Mouse (Mus musculus) embryo, embryonic 10 days (tissue): Measurements from ENCODE around the gene Dock1.

ENCODE experiments used
- DNase-seq: peaks from one replicate; pipeline ENCODE4 v3.0.0-alpha.2; 2015; ENCODE audit warnings: low spot score

Gene Dock1

DNA sequence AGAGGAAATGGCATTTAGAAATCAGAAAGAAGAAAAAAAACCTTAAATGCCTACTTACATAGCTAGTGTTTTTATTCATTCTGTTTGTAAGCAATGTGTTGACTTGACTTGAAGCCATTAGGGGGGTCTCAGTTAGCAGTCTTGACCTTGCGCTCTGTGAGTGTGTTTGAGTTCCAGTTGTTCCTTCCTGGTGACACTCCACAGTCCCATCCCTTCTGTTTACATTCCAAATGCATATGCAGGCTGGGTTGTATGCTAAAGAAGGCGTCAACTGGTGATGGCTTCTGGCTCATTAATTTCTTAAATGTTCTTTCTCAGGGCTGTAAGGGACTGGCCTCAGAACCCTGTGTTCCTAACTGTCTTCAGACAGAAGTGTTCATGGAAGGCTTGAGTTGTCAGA lies 291.2 kb downstream of the Dock1 start:
- DNase-seq = no peak

DNA sequence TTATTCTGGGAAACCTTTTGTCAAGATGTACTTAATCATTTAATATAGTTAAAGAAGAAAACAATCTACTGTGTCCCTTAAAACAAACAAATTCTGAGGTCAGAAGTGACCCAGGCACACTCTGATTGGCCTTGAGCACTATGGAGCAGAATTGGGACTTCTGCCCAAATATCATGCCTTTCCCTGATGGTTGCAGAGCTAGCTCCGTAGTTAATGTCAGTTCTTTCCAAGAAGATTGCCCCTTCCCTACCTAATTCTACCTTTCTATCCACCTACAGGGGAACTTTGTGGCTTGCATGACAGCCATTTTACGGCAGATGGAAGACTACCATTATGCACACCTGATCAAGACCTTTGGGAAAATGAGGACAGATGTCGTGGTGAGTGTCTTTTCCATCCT lies 319.8 kb downstream of the Dock1 start:
- no peak for DNase-seq

- DNase-seq = no peak
Measured at GRCm38 (mm10) chr7:134990911-134991310, 320.5 kb downstream of the Dock1 start.

GRCm38 (mm10) chr7:134994983-134995382 lies 324.5 kb downstream of the Dock1 start:
- DNase-seq = no peak

DNA sequence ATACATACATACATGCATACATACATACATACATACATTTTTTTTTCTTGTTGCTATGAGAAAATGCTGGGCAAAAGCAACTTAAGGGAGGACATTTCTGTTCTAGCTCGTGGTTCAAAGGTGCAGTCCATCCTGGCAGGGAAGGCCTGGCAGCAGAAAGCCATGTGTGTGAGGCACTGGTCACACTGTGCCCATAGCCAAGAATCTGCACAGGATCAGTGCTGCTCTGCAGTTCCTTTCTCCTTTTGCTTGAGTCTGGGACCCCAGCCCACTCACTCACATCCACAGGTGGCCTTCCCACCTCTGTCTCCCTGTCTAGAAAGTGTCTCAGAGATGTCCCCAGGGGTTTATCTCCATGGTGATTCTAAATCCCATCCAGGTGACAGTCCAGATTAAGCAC lies 331.8 kb downstream of the Dock1 start:
- no peak for DNase-seq

DNA sequence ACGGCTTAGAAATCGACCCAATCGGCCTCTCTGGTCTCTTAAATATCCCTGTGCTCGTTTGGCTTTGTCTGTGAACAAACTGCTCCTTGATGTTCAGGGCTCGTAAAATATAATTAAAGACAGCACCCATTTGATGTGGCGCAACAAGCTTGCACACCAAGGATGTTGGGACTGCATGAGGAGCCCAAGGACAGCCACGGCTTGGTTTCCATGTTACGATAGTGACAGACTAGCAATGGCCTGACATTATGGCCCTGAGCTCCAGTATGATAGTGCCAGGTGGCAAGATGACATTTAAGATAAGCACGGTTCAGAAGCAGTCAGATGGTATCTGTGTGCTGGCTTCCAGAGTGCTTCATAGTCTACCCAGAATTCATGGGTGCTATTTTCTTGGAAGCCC lies 332.4 kb downstream of the Dock1 start:
- DNase-seq = no peak

DNA sequence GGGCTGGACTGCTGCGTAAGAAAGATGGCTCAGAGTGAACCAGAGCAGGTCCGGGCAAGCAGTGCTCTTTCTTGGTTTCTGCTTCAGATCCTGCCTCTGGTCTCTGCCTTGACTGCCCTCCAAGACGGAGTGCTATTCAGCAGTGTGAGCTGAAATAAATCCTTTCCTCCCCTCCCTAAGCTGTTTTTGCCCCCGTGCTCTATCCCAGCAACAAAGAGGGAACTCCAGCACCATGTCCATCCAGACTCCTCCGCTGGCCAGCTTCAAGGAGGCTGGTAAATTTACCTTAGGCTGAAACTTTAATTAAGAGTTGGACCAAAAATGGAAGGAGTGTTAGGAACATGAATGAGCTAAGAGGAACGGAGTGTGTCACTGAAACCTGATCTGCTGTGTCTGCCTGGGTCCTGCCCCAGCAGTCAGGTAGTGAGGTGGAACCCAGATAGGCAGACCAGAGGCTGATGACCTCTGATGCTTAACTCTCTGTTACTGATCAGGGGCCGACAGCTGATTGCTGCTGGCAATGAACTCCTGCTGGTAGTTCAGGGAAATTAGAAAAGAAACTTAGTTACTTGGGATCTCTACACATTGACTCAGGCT lies 335.6 kb downstream of the Dock1 start:
- peak; percentile 30 for DNase-seq

GRCm38 (mm10) chr7:135008021-135008420 lies 337.6 kb downstream of the Dock1 start:
- no peak for DNase-seq

DNA sequence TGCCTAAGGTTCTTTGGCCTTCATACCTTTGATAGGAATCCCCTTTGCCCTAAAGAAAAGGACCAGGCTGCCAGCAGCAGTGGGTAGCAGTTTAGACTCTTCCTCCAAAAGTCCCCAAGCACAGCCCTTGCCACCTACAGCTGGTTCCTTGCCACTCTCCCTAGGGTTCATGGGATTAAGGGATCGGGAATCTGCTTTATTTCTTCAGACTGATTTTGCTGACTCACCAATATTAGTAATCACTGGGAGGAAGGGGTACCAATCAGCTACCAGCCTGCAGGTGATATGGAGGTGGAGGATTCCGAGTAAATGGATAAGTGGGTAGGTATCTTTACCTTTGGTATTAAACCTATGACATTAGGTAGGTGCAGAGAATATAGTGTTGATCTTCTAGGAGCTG lies 340.5 kb downstream of the Dock1 start:
- DNase-seq = no peak

DNA sequence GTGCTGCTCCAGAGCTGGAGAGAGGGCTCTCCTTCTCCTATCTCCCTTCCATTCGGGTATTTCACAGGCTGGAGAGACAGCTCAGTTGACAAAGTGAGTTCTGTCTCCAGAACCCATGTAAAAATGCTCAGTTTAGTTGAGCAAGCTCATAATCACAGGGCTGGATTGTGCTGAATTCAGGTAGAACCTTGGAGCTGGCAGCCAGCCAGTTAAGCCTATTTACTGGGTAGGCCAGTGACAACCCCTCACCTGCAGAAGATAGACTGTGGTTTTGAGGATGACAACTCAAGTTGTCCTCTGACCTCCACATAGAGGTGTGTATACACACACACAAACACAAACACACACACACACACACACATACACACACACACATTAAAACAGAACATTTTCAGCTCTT lies 347.1 kb downstream of the Dock1 start:
- no peak for DNase-seq

DNA sequence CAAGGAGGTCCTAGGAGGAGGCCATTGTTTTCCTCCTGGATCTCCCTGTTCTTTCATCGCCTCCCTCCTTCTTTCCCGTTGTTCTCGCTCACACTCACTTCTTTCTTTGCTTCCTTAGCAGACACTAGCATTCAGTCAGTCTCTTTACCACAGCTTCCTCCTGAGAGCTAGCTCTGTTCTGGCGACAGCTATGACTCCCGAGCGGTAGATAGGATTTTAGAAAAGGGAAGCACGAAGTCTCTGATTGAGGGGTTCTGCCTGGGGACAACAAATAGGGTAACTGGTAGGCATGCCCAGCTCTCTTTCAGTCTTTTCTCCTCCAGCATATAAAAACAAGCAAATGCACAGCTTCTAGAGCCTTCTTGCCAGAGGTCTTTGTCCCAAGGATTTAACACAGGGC lies 350.3 kb downstream of the Dock1 start:
- no peak for DNase-seq

- no peak for DNase-seq
Measured at GRCm38 (mm10) chr7:135021544-135022100, 351.2 kb downstream of the Dock1 start.

- DNase-seq = no peak
Measured at GRCm38 (mm10) chr7:135024531-135024930, 354.1 kb downstream of the Dock1 start.

DNA sequence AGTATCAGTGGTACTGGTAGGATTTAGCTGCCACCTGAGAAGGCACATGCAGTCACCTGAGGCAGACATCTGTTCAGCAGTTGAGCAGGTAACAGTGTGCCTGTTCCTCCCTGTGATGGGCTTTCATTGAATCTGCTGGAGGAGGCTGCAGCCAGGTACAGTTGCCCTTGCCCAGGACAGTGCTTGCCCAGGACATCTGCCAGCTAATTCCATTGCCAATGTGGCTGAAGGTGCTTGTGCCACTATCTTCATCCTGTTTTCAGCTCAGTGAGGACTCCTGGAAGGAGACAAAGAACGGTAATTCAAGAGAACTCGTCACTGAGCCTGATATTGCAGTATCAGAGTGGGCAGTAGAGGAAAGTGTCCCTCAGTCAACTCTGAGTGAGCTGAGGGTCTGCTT lies 358.3 kb downstream of the Dock1 start:
- DNase-seq = no peak

DNA sequence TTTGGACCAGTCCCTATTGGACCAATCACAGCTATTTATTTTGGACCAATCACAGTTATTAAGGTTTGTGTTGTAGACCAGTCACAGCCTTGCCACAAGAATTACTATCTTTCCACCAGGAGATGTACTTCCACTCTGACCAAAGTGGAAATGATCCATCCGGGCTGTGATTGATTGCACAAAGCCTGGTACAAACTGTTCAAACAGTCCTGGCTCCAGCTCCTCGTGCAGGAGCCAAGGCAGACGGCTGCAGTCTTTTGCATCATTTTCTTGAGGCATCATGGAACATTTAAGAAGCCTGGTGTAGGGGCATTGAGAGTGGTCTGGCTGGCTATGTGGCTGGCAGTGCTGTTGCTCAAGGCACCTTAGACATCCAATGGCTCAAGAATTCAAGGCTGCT lies 358.7 kb downstream of the Dock1 start:
- DNase-seq = no peak

GRCm38 (mm10) chr7:135031466-135031865 lies 361.0 kb downstream of the Dock1 start:
- DNase-seq = peak; percentile 17

- no peak for DNase-seq
Measured at GRCm38 (mm10) chr7:135034811-135035210, 364.4 kb downstream of the Dock1 start.

GRCm38 (mm10) chr7:135035651-135036050 lies 365.2 kb downstream of the Dock1 start:
- peak; percentile 21 for DNase-seq

DNA sequence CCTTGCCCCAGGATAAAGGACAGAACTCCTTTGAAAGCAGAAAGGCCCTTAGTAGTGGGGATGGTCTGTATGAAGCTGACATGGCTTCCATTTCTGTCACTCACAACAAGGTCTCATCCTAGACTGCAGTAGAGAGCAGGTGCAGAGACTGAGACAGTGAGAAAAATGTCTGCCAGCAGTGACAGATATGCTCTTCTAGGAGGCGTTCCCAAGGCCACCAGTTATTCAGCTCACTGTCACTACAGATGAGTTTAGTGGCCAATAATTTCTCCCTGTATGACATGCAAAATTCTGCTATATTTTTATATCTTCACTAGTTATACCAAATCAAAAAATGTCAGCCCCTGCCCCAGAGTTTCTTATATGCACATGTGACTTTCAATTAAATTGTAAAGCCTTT lies 368.5 kb downstream of the Dock1 start:
- no peak for DNase-seq

- DNase-seq = no peak
Measured at GRCm38 (mm10) chr7:135043931-135044765, 373.7 kb downstream of the Dock1 start.

DNA sequence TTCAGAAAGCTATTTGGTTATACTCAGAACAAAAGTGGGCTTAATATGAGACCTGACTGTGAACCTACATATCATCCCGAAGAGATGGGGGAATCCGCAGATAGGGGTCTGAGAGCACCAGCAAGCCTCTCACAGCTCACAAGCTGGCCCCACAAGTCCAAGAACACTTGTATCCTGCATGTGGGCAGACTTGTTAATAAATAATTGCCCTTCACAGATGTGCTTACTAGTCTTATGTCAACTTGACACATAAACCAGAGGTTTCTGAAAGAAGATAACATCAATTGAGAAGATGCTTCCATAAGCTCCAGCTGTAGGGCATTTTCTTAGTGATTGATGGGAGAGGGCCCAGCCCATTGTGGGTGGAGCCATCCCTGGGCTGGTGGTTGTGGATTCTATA lies 379.0 kb downstream of the Dock1 start:
- no peak for DNase-seq

DNA sequence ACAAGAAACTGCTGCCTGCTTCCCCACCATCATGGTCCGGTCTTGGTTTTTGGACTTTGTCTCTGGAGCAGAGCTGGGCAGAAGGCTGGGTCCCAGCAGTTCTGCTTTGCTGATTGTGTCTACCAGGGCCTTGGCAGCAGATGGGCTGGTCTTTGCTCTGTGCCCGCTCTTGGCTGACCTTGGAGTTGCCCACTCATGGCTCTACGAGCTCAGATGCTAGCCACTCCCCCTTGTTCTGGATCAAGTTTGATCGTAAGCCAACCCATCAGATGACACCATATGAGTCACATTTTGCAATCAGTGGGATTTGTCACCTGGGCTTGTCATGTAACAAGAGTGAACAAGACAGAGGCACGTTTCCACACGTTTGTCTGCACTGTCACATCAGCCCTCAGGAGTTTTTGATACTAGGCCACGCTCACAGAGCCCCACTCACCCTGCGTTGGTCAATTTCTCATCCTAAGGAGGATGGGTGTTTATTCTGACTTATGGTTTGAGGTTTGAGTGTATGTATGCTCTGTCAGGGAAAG lies 382.8 kb downstream of the Dock1 start:
- no peak for DNase-seq

DNA sequence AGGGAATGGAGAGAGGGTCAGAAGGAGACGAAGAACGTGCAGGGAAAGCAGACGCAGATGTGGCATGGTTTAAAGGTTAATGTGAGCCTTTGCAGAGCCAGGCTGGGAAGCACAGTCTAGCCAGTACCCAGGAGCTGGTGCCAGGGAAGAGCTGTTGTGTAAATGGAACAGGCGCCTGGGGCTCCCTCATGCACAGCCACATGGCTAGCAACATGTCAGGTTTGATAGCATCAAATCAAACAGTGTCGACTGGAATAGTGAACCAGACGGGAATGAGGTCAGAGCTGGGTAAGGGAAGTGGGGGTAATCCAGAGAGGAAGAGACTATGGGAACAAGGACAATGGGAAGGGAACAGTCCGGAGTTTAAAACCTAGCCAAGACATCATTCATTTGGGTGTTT lies 384.2 kb downstream of the Dock1 start:
- DNase-seq = no peak
